Mouse (Mus musculus) heart, adult 2 months (tissue): ENCODE measurements at regions not wholly inside any gene's neighbourhood (a gene's known extent, or its start where the extent isn't known, plus 50 kb on each side); places are given as distances from the start of the nearest gene placed in this dataset.

Experiments
- CTCF ChIP-seq: fragments of 200-600 bp; IDR thresholded peaks from 2 replicates; pipeline ENCODE4 v1.8.1; 2022; ENCODE audit warnings: antibody characterized with exemption, mild to moderate bottlenecking, moderate library complexity
- POLR2A ChIP-seq: fragments of 200-500 bp; IDR thresholded peaks from 2 replicates; pipeline ENCODE4 v1.6.1; 2011; ENCODE audit warnings: mild to moderate bottlenecking, low read depth, low read length, control low read depth; ENCODE audit not compliant: insufficient read depth

DNA sequence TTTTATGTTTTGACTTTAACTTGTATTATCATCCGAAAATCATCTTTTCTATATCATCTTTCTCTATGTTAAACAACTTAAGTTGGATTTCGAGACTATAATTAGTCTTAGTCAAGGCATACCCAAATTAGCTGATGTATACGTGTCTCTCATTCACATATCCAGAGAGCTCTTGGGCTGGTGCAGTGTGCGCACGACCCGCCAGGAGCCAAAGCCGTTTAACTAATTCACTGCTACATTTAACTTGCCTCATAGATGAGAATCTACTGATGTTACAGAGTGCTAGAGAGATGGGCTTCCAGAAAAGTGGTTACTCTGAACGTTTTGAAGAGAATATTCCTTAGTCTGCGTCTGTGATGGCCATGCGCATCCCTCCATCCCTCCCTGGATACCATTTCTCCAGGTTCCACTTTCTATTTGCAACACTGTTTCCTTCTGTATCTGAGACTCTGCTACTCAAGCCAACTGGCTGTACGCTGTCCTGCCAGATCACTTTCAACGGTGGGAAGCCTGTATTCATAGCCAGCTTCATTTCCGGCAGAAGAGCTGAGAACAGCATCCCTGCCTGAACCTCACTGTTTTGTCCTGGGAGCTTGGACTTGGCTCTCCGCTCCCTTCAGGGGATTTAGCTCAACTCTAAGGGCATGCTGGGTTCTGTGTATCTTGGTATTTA lies 74.2 kb upstream of the Atp5g3 start:
- TF ChIP-seq POLR2A: no peak
- no peak for TF ChIP-seq CTCF
